Comparison of ENCODE assay signal across 23 mouse cellular contexts in genomic region chr4:82793608-82794007, GRCm38 (mm10).
"Had no signal": no experiment of that assay in that cellular context is flagged by ENCODE, and none has a peak within 500 bp of the region (broad histone marks: within the 10 kb centered on the region; RNA-seq: fewer than 3 reads in every experiment).

No protein-coding gene starts in this region.

- H3K4me1 ChIP-seq: heart, embryonic 13.5 days; heart, embryonic 15.5 days; hindbrain, embryonic 15.5 days; kidney, embryonic 15.5 days; limb, embryonic 13.5 days had no signal

- H3K9me3 ChIP-seq: heart, embryonic 13.5 days; heart, embryonic 15.5 days; hindbrain, embryonic 15.5 days; kidney, embryonic 15.5 days; limb, embryonic 13.5 days had no signal

- H3K4me2 ChIP-seq: heart, embryonic 11.5 days; heart, embryonic 13.5 days; heart, embryonic 15.5 days; hindbrain, embryonic 13.5 days; hindbrain, embryonic 15.5 days; kidney, embryonic 15.5 days; limb, embryonic 13.5 days had no signal

- ATAC-seq: forebrain, postnatal 0 days; hindbrain, postnatal 0 days; intestine, embryonic 16.5 days had no signal

- H3K27ac ChIP-seq: heart, adult 2 months; heart, embryonic 13.5 days; heart, embryonic 15.5 days; hindbrain, embryonic 15.5 days; hindbrain, postnatal 0 days; kidney, embryonic 15.5 days; kidney, postnatal 0 days; limb, embryonic 13.5 days had no signal

- H3K27me3 ChIP-seq: heart, embryonic 13.5 days; heart, embryonic 15.5 days; hindbrain, embryonic 13.5 days; hindbrain, embryonic 15.5 days; kidney, embryonic 15.5 days; limb, embryonic 13.5 days had no signal

- H3K36me3 ChIP-seq: heart, embryonic 15.5 days; hindbrain, embryonic 15.5 days; kidney, embryonic 15.5 days; limb, embryonic 13.5 days had no signal

- H3K9ac ChIP-seq: forebrain, postnatal 0 days; heart, embryonic 13.5 days; heart, embryonic 15.5 days; hindbrain, embryonic 13.5 days; hindbrain, embryonic 15.5 days; kidney, embryonic 15.5 days; limb, embryonic 13.5 days had no signal

- H3K4me3 ChIP-seq: heart, adult 2 months; heart, embryonic 13.5 days; heart, embryonic 15.5 days; hindbrain, embryonic 13.5 days; hindbrain, embryonic 15.5 days; kidney, embryonic 15.5 days; limb, embryonic 13.5 days had no signal

- DNase-seq: forebrain, postnatal 0 days; gastrocnemius, postnatal 14 days; gastrocnemius, postnatal 36 days; heart, adult 11 months; heart, adult 2 months; heart, postnatal 14 days; heart, postnatal 36 days; kidney, adult 18-20 months; kidney, adult 8-10 months; kidney, postnatal 36 days; layer of hippocampus, adult 9-11 months; layer of hippocampus, postnatal 36 days; left cerebral cortex, postnatal 4 days had no signal
